Mouse (Mus musculus) neural tube, embryonic 12.5 days (tissue): ENCODE data around the gene Cdca4. TPM values are rescaled to one million over a fixed set of nuclear protein-coding genes. Genes with fewer than 3 reads are reported as not detected.

Source experiments
- ATAC-seq: fragments of 200-750 bp; cut with Nextera tagmentation; 2 replicates; pipeline ENCODE4 v1.8.0; 2017; ENCODE audit warnings: low read depth, mild to moderate bottlenecking, moderate TSS enrichment, moderate library complexity; ENCODE audit not compliant: low FRiP score
- H3K27ac ChIP-seq: fragments of 300-500 bp; sonication (generic); 2 replicates; pipeline ENCODE4 v1.5.1; 2016
- H3K27me3 ChIP-seq: fragments of 300-500 bp; sonication (generic); replicated peaks from 2 replicates; pipeline ENCODE4 v1.6.1; 2016; ENCODE audit warnings: mild to moderate bottlenecking
- H3K36me3 ChIP-seq: fragments of 300-500 bp; sonication (generic); 2 replicates; pipeline ENCODE4 v1.6.1; 2016; ENCODE audit warnings: mild to moderate bottlenecking
- H3K4me1 ChIP-seq: fragments of 300-500 bp; sonication (generic); 2 replicates; pipeline ENCODE4 v1.6.1; 2016
- H3K4me2 ChIP-seq: fragments of 300-500 bp; sonication (generic); replicated peaks from 2 replicates; pipeline ENCODE4 v1.6.1; 2016; ENCODE audit warnings: mild to moderate bottlenecking
- H3K4me3 ChIP-seq: fragments of 300-500 bp; sonication (generic); 2 replicates; pipeline ENCODE4 v1.5.1; 2016
- H3K9ac ChIP-seq: fragments of 300-500 bp; sonication (generic); 2 replicates; pipeline ENCODE4 v1.6.1; 2016; ENCODE audit warnings: mild to moderate bottlenecking
- H3K9me3 ChIP-seq: fragments of 300-500 bp; sonication (generic); 2 replicates; pipeline ENCODE4 v1.6.1; 2016; ENCODE audit warnings: mild to moderate bottlenecking
- WGBS: fragments of 180-500 bp; shearing (Covaris S2); methylation state at CpG from one replicate; pipeline ENCODE4 v1.1.7; 2016; 5-methylcytosine and 5-hydroxymethylcytosine counted together
- polyA plus RNA-seq: library from polyadenylated mRNA; unstranded; fragments of >200 nt; fragmentation: Nextera tagmentation; extraction: Ambion mirVana; gene quantifications from 2 replicates; pipeline ENCODE4 v1.2.1, GENCODE M21; 2016

Gene Cdca4
- 103 and 109 TPM in 2 replicates for polyA plus RNA-seq

DNA sequence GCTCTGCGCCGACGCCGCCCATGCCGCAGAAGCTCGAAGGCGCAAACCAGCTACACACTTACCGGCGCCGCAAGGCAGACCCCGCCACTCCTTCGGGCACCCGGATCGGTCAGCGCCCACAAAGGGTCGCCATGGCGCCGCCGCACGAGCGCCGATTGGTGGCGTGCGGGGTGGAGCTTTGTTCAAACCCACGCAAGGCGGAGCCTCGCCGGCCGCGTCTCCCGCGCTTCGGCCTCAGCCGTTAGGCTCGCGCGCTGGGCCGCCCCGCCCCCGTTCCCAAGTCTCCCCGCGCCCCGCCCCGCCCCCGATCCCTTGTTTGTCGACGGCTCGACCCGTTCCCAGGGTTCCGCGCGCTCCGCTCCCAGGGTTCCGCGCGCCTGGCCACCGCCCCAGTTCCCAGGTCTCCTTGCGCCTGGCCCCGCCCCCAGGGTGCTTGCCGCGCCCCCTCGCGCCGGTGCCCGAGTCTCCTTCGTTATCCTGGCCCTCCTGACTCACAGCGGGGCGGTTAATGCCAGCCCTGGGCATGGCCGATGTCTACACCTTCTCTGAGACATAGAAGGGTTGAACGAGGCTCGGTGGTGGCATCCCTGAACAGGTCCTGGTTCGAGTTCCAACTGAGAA lies at the start of gene Cdca4:
Gene Cdca4 (minus strand): TSS at position 180 of the 621 bp plus-strand sequence.
- Histone ChIP-seq H3K27me3 (no peaks in the 10 kb centered on the region), H3K27ac (peak within 1 kb of the TSS; percentile 75), H3K4me2 (peak within 1 kb of the TSS; percentile 80), H3K4me1 (peaks cover 45% of the 10 kb centered on the region), H3K9me3 (no peaks in the 10 kb centered on the region), H3K4me3 (peak within 1 kb of the TSS; percentile 96), H3K36me3 (peaks cover 39% of the 10 kb centered on the region), H3K9ac (peak within 1 kb of the TSS; percentile 96)
- peak; percentile 96 for ATAC-seq
- under 1% methylated on average over 72 of the region's 72 CpGs for WGBS

DNA sequence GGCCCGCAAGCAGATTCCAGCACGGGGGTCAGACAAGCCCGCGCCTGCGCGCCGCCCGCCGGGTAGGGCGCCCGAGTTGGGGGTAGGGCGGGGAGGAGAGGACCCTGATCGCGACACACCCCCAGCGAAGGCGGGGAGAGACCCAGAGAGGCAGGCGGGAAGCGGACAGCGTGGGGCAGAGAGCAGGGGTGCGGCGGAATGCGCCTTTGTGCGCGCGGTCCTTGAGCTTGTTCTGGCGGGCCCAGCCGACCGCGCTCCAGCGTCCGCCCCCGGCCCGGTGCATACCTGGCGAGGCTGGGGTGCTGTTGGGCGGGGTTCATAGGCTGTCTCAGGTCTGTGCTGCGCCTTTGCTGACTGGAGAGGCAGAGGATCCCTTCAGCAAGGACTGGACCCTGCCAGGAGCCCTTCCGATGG lies 48.4 kb upstream of the Cdca4 start:
- Histone ChIP-seq H3K4me1 (peaks cover 25% of the 10 kb centered on the region), H3K27ac (no peak overlapping the region), H3K27me3 (peaks cover 75% of the 10 kb centered on the region), H3K9me3 (no peaks in the 10 kb centered on the region), H3K9ac (peak overlapping the region; percentile 47; the same call in 1 of the 2 replicates), H3K4me3 (peak overlapping the region; percentile 30), H3K4me2 (peak overlapping the region; percentile 60), H3K36me3 (no peaks in the 10 kb centered on the region)
- no peak for ATAC-seq
- under 1% methylated on average over 37 of the region's 37 CpGs for WGBS

DNA sequence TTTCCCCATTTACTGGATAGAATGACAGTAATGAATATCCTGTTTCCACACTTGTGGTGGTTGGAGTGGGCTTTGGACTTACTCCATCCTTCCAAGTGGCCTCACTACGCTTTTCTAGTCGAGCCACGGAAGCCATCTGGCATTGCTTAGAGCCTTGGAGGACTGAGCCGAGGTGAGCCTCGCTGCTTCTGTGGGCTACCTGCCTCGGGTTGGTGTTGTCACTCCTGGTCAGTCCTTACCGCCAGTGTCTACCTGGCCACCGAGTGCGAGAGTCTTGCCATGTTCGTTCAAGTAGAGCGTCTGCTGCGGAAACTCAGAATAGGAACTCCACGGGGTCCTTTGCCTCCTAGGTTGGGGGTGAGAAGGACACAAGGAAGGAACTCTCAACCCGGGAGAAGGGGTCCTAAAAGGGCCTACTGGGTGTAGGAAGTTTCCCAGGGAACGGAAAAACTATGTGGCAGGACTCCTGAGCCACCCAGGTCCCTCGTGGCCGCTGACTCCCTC lies 47.9 kb upstream of the Cdca4 start:
- Histone ChIP-seq H3K4me2 (peak overlapping the region; percentile 60), H3K27me3 (peaks cover 75% of the 10 kb centered on the region), H3K4me3 (peak overlapping the region; percentile 30), H3K4me1 (peaks cover 25% of the 10 kb centered on the region), H3K9ac (peak overlapping the region; percentile 47; the same call in 1 of the 2 replicates), H3K9me3 (no peaks in the 10 kb centered on the region), H3K27ac (no peak overlapping the region), H3K36me3 (no peaks in the 10 kb centered on the region)
- WGBS: 6% methylated on average over 17 of the region's 17 CpGs
- no peak for ATAC-seq

DNA sequence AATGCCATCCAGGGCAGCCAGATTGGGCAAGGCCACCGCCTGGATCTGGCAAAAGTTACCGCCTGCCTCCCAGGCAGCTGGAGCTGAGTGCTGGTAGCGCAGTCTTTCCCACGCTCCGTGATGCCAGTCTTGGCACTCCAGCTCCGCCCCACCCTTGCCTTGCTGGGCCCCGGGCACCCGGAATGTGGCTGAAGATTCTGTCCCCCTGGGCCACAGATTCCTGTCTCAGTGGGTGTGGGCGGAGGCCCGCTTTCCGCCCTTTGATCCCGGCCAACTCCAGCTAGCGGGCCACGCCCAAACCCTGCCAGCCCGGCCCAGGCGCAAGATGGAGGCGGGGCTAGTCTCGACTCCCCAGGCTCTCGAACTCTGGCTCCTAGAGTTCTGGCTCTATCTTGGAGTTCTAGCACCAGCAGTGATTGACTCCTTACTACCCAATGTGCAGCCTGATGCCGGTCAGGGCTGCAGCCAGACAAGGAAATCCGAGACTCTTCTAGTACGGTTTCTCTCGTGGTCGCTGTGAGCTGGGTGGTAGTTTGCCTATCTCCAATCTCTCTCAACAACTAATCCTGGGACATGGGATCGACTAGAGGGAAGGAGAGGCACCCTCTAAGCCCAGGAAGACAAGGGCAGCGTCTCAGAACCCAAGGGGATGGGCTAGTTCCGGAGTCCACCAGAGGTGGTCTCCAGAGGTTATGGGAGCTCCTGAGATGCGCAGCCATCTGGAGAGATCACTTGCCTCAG lies 47.3 kb upstream of the Cdca4 start:
- Histone ChIP-seq H3K36me3 (no peaks in the 10 kb centered on the region), H3K27me3 (peaks cover 75% of the 10 kb centered on the region), H3K27ac (no peak overlapping the region), H3K9ac (no peak overlapping the region), H3K4me3 (peak overlapping the region; percentile 11; the same call in 1 of the 2 replicates), H3K9me3 (no peaks in the 10 kb centered on the region), H3K4me1 (peaks cover 25% of the 10 kb centered on the region), H3K4me2 (peak overlapping the region; percentile 40)
- no peak for ATAC-seq
- 6% methylated on average over 28 of the region's 28 CpGs for WGBS

- H3K27me3 ChIP-seq: peaks cover 79% of the 10 kb centered on the region
- H3K9me3 ChIP-seq: no peaks in the 10 kb centered on the region
- ATAC-seq: peak; percentile 54
- H3K4me2 ChIP-seq: no peak overlapping the region
- WGBS: 23% methylated on average over 16 of the region's 16 CpGs
- no peaks in the 10 kb centered on the region for H3K36me3 ChIP-seq
- H3K9ac ChIP-seq: no peak overlapping the region
- peaks cover 25% of the 10 kb centered on the region for H3K4me1 ChIP-seq
- H3K4me3 ChIP-seq: no peak overlapping the region
- H3K27ac ChIP-seq: no peak overlapping the region
Measured at GRCm38 (mm10) chr12:112875225-112876013, 46.2 kb upstream of the Cdca4 start.

DNA sequence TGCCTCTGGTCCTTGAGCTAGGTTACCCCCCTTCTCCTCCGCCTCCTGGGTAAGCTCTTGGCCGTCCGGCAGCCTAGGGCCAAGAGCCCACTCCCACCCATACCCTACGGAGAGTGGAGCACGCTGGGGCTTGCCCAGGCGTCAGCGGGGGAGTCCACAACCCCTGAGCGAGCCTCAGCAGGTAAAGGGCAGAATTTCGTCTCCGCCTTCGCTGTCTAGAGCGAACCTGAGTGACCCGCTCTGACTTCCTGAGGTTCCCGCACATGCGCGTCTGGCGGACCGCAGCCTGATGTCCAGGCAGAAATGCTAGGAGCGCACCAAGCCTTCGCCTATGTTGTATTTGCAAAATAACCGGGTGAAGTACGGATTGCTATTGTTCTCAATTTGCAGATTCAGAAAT lies 45.0 kb upstream of the Cdca4 start:
- Histone ChIP-seq H3K4me1 (peaks cover 30% of the 10 kb centered on the region), H3K9ac (no peak overlapping the region), H3K27me3 (peaks cover 69% of the 10 kb centered on the region), H3K4me3 (peak overlapping the region; percentile 9; the same call in 1 of the 2 replicates), H3K36me3 (no peaks in the 10 kb centered on the region), H3K9me3 (no peaks in the 10 kb centered on the region), H3K27ac (no peak overlapping the region), H3K4me2 (peak overlapping the region; percentile 48)
- no peak for ATAC-seq
- 14% methylated on average over 22 of the region's 22 CpGs for WGBS

- H3K4me3 ChIP-seq: peak overlapping the region; percentile 9; the same call in 1 of the 2 replicates
- 24% methylated on average over 18 of the region's 18 CpGs for WGBS
- no peak for ATAC-seq
- no peaks in the 10 kb centered on the region for H3K9me3 ChIP-seq
- H3K4me1 ChIP-seq: peaks cover 30% of the 10 kb centered on the region
- peak overlapping the region; percentile 48 for H3K4me2 ChIP-seq
- peaks cover 63% of the 10 kb centered on the region for H3K27me3 ChIP-seq
- 0 out of 2 replicates have a peak overlapping the region, but pooled peaks have one; percentile 8 for H3K9ac ChIP-seq
- H3K27ac ChIP-seq: no peak overlapping the region
- no peaks in the 10 kb centered on the region for H3K36me3 ChIP-seq
Measured at GRCm38 (mm10) chr12:112873452-112874190, 44.4 kb upstream of the Cdca4 start.

- Histone ChIP-seq H3K4me3 (no peak overlapping the region), H3K27me3 (peaks cover 57% of the 10 kb centered on the region), H3K9me3 (no peaks in the 10 kb centered on the region), H3K27ac (no peak overlapping the region), H3K4me1 (peaks cover 30% of the 10 kb centered on the region), H3K36me3 (no peaks in the 10 kb centered on the region), H3K4me2 (no peak overlapping the region), H3K9ac (no peak overlapping the region)
- ATAC-seq: no peak
- WGBS: 93% methylated on average over 10 of the region's 10 CpGs
Measured at GRCm38 (mm10) chr12:112872991-112873390, 43.8 kb upstream of the Cdca4 start.

DNA sequence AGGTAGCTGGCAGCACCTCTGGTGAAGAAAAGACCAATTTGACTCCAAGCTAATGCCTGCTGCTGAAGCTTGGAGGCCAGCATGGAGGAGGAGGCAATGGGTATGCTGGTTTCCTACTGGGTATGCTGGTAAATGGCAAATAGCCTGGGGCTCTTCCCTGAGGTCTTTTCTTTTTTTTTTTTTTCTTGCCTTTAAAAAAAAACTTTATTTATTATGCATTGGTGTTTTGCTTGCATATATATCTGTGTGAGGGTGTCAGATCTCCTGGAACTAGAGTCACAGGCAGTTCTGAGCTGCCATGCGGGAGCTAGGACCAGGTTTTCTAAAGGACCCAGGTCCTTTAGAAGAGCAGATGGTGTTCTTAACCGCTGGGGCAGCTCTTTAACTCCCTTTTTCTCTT lies 42.0 kb upstream of the Cdca4 start:
- 76% methylated on average over 2 of the region's 2 CpGs for WGBS
- Histone ChIP-seq H3K4me1 (peaks cover 16% of the 10 kb centered on the region), H3K4me2 (no peak overlapping the region), H3K27me3 (peaks cover 40% of the 10 kb centered on the region), H3K9ac (no peak overlapping the region), H3K36me3 (no peaks in the 10 kb centered on the region), H3K27ac (no peak overlapping the region), H3K9me3 (no peaks in the 10 kb centered on the region), H3K4me3 (no peak overlapping the region)
- no peak for ATAC-seq

- H3K9me3 ChIP-seq: no peaks in the 10 kb centered on the region
- H3K36me3 ChIP-seq: no peaks in the 10 kb centered on the region
- no peak for ATAC-seq
- H3K4me3 ChIP-seq: no peak overlapping the region
- H3K4me2 ChIP-seq: no peak overlapping the region
- H3K27ac ChIP-seq: no peak overlapping the region
- H3K27me3 ChIP-seq: peaks cover 35% of the 10 kb centered on the region
- 55% methylated on average over 13 of the region's 13 CpGs for WGBS
- peaks cover 14% of the 10 kb centered on the region for H3K4me1 ChIP-seq
- H3K9ac ChIP-seq: no peak overlapping the region
Measured at GRCm38 (mm10) chr12:112870775-112871174, 41.6 kb upstream of the Cdca4 start.

GRCm38 (mm10) chr12:112869783-112870204 lies 40.6 kb upstream of the Cdca4 start:
- no peaks in the 10 kb centered on the region for H3K36me3 ChIP-seq
- ATAC-seq: no peak
- 8% methylated on average over 16 of the region's 16 CpGs for WGBS
- peaks cover 25% of the 10 kb centered on the region for H3K27me3 ChIP-seq
- no peaks in the 10 kb centered on the region for H3K9me3 ChIP-seq
- H3K9ac ChIP-seq: no peak overlapping the region
- peak overlapping the region; percentile 41 for H3K4me2 ChIP-seq
- peaks cover 14% of the 10 kb centered on the region for H3K4me1 ChIP-seq
- no peak overlapping the region for H3K4me3 ChIP-seq
- H3K27ac ChIP-seq: no peak overlapping the region
